Mouse (Mus musculus) midbrain, embryonic 15.5 days (tissue): Measurements from ENCODE around the gene Ptprg. TPM values are rescaled to one million over a fixed set of nuclear protein-coding genes. Genes with fewer than 3 reads are reported as not detected.

Source experiments
- ATAC-seq: fragments of 200-750 bp; cut with Nextera tagmentation; replicated peaks from 2 replicates; pipeline ENCODE4 v1.8.0; 2017; ENCODE audit warnings: moderate TSS enrichment
- H3K27ac ChIP-seq: fragments of 300-500 bp; sonication (generic); 2 replicates; pipeline ENCODE4 v1.5.1; 2015; ENCODE audit warnings: mild to moderate bottlenecking, inconsistent platforms
- H3K27me3 ChIP-seq: fragments of 300-500 bp; sonication (generic); replicated peaks from 2 replicates; pipeline ENCODE4 v1.6.1; 2015; ENCODE audit warnings: inconsistent platforms
- H3K36me3 ChIP-seq: fragments of 300-500 bp; sonication (generic); replicated peaks from 2 replicates; pipeline ENCODE4 v1.6.1; 2015; ENCODE audit warnings: inconsistent platforms
- H3K4me1 ChIP-seq: fragments of 300-500 bp; sonication (generic); 2 replicates; pipeline ENCODE4 v1.6.1; 2015; ENCODE audit warnings: inconsistent platforms
- H3K4me2 ChIP-seq: fragments of 300-500 bp; sonication (generic); 2 replicates; pipeline ENCODE4 v1.6.1; 2015; ENCODE audit warnings: inconsistent platforms, mild to moderate bottlenecking, moderate library complexity
- H3K4me3 ChIP-seq: fragments of 300-500 bp; sonication (generic); 2 replicates; pipeline ENCODE4 v1.5.1; 2015; ENCODE audit warnings: mild to moderate bottlenecking, inconsistent platforms
- H3K9ac ChIP-seq: fragments of 300-500 bp; sonication (generic); 2 replicates; pipeline ENCODE4 v1.6.1; 2015; ENCODE audit warnings: mild to moderate bottlenecking, inconsistent platforms
- H3K9me3 ChIP-seq: fragments of 300-500 bp; sonication (generic); 2 replicates; pipeline ENCODE4 v1.6.1; 2016; ENCODE audit warnings: inconsistent platforms
- WGBS: fragments of 180-500 bp; shearing (Covaris S2); methylation state at CpG from one replicate; pipeline ENCODE4 v1.1.7; 2015; ENCODE audit warnings: mixed read lengths; 5-methylcytosine and 5-hydroxymethylcytosine counted together
- polyA plus RNA-seq: library from polyadenylated mRNA; unstranded; fragments of >200 nt; fragmentation: Nextera tagmentation; extraction: Ambion mirVana; gene quantifications from 2 replicates; pipeline ENCODE4 v1.2.1, GENCODE M21; 2015

Ptprg gene
- 43.3 and 46.6 TPM in 2 replicates for polyA plus RNA-seq

- Histone ChIP-seq H3K9me3 (no peaks in the 10 kb centered on the region), H3K4me2 (peak within 1 kb of the TSS; percentile 66), H3K9ac (peak within 1 kb of the TSS; percentile 88), H3K4me3 (peak within 1 kb of the TSS; percentile 72), H3K27ac (peak within 1 kb of the TSS; percentile 94), H3K4me1 (peaks cover 20% of the 10 kb centered on the region), H3K27me3 (no peaks in the 10 kb centered on the region), H3K36me3 (no peaks in the 10 kb centered on the region)
- peak; percentile 88 for ATAC-seq
- WGBS = 1% methylated on average over 40 of the region's 40 CpGs
Measured at GRCm38 (mm10) chr14:11553273-11553665, at the start of gene Ptprg. Ptprg (plus strand) TSS chr14:11553532.

- WGBS = 61% methylated on average over 7 of the region's 7 CpGs
Measured at GRCm38 (mm10) chr14:11503803-11504365, 49.4 kb upstream of the Ptprg start.

DNA sequence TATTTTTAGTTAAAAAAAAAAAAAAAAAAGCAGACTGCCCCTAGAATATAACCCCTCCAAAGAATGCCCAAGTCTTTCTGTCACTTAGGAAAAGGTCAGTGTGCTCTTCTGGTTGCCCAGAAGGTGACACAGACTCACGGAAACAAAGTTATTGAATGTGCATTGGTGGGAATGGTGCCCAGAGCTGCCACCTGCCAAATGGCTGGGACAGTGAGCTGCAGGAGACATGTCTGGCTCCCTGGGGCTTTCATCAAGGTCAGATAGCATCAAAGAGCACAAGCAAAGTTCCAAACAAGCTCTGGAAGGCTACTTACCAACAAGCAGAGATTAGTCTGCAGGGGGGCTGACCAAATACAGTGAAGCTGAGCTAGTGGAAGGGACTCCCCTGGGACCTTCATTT lies 43.2 kb upstream of the Ptprg start:
- no peaks in the 10 kb centered on the region for H3K27me3 ChIP-seq
- no peak overlapping the region for H3K4me3 ChIP-seq
- H3K4me1 ChIP-seq = no peaks in the 10 kb centered on the region
- no peaks in the 10 kb centered on the region for H3K9me3 ChIP-seq
- H3K4me2 ChIP-seq = no peak overlapping the region
- H3K27ac ChIP-seq = no peak overlapping the region
- H3K36me3 ChIP-seq = no peaks in the 10 kb centered on the region
- no peak for ATAC-seq
- H3K9ac ChIP-seq = no peak overlapping the region
- 57% methylated on average over 1 of the region's 1 CpGs for WGBS

More at GRCm38 (mm10) chr14:11503803-11504365, 49.4 kb upstream of the Ptprg start:
- Histone ChIP-seq H3K4me3 (no peak overlapping the region), H3K9ac (no peak overlapping the region), H3K4me1 (no peaks in the 10 kb centered on the region), H3K27me3 (no peaks in the 10 kb centered on the region; the same call in 1 of the 2 replicates), H3K36me3 (no peaks in the 10 kb centered on the region), H3K4me2 (no peak overlapping the region), H3K27ac (no peak overlapping the region), H3K9me3 (no peaks in the 10 kb centered on the region)
- no peak for ATAC-seq

- Histone ChIP-seq H3K9ac (no peak overlapping the region), H3K4me2 (no peak overlapping the region), H3K9me3 (no peaks in the 10 kb centered on the region), H3K36me3 (no peaks in the 10 kb centered on the region), H3K27me3 (no peaks in the 10 kb centered on the region), H3K27ac (no peak overlapping the region), H3K4me1 (no peaks in the 10 kb centered on the region), H3K4me3 (no peak overlapping the region)
- ATAC-seq = no peak
- 92% methylated on average over 2 of the region's 2 CpGs for WGBS
Measured at GRCm38 (mm10) chr14:11519171-11519570, 34.2 kb upstream of the Ptprg start.

- no peaks in the 10 kb centered on the region for H3K27me3 ChIP-seq
- 92% methylated on average over 3 of the region's 3 CpGs for whole genome bisulfite sequencing
- no peak for ATAC-seq
Measured at GRCm38 (mm10) chr14:11523052-11523451, 30.3 kb upstream of the Ptprg start.

DNA sequence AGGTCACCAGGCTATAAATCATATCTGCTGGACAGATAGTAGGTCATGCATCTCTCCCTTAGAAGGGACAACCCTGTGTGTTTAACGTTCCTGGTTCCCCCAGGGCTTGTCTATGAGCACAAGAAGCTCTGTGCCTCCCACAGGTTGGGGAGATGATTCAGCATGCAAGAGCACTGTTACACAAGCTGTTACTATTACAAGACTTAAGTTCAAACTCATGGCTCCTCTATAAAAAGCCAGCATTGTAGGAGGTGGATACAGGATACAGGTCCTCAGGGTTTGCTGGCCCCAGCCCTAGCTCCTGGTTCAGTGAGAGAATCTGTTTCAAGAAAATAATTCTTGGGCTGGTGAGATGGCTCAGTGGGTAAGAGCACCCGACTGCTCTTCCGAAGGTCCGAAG lies 23.7 kb upstream of the Ptprg start:
- Histone ChIP-seq H3K27ac (no peak overlapping the region), H3K4me1 (peaks cover 13% of the 10 kb centered on the region), H3K27me3 (no peaks in the 10 kb centered on the region), H3K4me2 (no peak overlapping the region), H3K4me3 (no peak overlapping the region), H3K9me3 (no peaks in the 10 kb centered on the region), H3K9ac (no peak overlapping the region), H3K36me3 (no peaks in the 10 kb centered on the region)
- ATAC-seq = no peak
- 92% methylated on average over 4 of the region's 4 CpGs for WGBS

More at GRCm38 (mm10) chr14:11523052-11523451, 30.3 kb upstream of the Ptprg start:
- H3K9me3 ChIP-seq = no peaks in the 10 kb centered on the region
- no peaks in the 10 kb centered on the region for H3K4me1 ChIP-seq
- H3K4me2 ChIP-seq = no peak overlapping the region
- no peak overlapping the region for H3K4me3 ChIP-seq
- no peaks in the 10 kb centered on the region for H3K36me3 ChIP-seq
- H3K27ac ChIP-seq = no peak overlapping the region
- H3K9ac ChIP-seq = no peak overlapping the region

DNA sequence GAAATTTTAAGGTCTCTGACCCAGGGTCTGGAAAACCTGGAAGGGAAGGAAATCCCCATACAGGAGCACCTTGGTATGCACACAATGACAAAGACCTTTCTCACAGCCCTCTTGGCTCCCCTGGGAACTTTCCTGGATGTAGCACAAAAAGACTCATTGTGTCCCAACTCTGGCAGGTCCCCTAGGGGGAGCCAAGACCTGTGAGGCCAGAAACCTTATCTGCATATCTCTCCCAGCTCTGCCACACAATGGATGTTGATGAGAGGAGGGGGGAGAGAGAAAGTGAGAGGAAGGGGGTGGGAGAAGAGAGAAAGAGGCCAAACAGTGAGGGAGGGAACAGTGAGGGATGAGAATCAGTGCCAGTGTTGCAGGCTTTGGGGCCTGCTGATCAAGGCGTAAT lies 18.9 kb upstream of the Ptprg start:
- ATAC-seq = no peak
- WGBS = 14% methylated on average over 1 of the region's 1 CpGs
- no peaks in the 10 kb centered on the region for H3K36me3 ChIP-seq
- no peak overlapping the region for H3K9ac ChIP-seq
- no peaks in the 10 kb centered on the region for H3K9me3 ChIP-seq
- H3K4me1 ChIP-seq = peaks cover 16% of the 10 kb centered on the region
- H3K27ac ChIP-seq = no peak overlapping the region
- H3K27me3 ChIP-seq = no peaks in the 10 kb centered on the region
- no peak overlapping the region for H3K4me2 ChIP-seq
- no peak overlapping the region for H3K4me3 ChIP-seq

DNA sequence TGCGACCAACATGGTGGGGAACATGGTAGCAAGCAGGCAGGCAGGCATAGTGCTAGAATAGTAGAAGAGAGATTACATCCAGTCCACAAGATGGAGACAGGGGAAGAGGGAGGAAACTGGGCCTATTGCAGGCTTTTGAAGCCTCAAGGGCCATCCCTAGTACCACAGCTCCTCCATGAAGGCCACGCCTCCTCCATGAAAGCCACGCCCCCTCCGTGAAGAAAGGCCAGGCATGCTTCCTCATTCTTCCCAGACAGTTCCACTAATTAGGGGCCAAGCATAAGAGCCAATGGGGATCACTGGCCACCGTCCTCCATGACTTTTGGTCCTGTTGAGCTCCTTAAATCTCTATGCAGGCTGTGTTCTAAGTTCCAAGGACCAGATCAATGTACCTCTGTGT lies 17.2 kb upstream of the Ptprg start:
- Histone ChIP-seq H3K27me3 (no peaks in the 10 kb centered on the region), H3K27ac (no peak overlapping the region), H3K9ac (no peak overlapping the region), H3K4me1 (peaks cover 13% of the 10 kb centered on the region), H3K36me3 (no peaks in the 10 kb centered on the region), H3K4me3 (no peak overlapping the region), H3K9me3 (no peaks in the 10 kb centered on the region), H3K4me2 (no peak overlapping the region)
- ATAC-seq = no peak
- 84% methylated on average over 5 of the region's 5 CpGs for WGBS

DNA sequence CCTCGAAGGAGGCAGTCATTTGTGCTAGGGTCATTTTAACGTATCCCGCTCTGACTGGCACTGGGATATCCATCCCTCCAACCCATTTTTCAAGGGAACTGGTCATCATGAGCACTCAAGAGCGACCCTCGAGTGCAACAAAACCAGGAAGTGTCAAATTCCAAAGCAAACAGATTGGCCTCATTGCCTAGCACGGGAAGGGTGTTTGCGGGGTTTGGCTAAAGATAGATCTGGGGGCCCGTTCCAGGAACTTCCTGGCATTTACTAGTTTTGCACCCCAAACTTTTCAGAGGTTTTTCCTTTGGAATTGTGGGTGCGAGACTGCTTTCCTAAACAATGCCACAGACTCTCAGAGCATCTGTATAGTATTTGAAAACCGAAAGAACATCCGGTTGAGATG lies 1.4 kb upstream of the Ptprg start:
- H3K9me3 ChIP-seq = no peaks in the 10 kb centered on the region
- 0 out of 2 replicates have a peak overlapping the region, but pooled peaks have one; percentile 65 for H3K9ac ChIP-seq
- H3K4me2 ChIP-seq = peak overlapping the region; percentile 66
- no peak overlapping the region for H3K27ac ChIP-seq
- no peaks in the 10 kb centered on the region for H3K27me3 ChIP-seq
- H3K36me3 ChIP-seq = no peaks in the 10 kb centered on the region
- H3K4me1 ChIP-seq = peaks cover 10% of the 10 kb centered on the region; the same call in 1 of the 2 replicates
- H3K4me3 ChIP-seq = peak overlapping the region; percentile 72
- 32% methylated on average over 11 of the region's 11 CpGs for WGBS
- ATAC-seq = no peak

DNA sequence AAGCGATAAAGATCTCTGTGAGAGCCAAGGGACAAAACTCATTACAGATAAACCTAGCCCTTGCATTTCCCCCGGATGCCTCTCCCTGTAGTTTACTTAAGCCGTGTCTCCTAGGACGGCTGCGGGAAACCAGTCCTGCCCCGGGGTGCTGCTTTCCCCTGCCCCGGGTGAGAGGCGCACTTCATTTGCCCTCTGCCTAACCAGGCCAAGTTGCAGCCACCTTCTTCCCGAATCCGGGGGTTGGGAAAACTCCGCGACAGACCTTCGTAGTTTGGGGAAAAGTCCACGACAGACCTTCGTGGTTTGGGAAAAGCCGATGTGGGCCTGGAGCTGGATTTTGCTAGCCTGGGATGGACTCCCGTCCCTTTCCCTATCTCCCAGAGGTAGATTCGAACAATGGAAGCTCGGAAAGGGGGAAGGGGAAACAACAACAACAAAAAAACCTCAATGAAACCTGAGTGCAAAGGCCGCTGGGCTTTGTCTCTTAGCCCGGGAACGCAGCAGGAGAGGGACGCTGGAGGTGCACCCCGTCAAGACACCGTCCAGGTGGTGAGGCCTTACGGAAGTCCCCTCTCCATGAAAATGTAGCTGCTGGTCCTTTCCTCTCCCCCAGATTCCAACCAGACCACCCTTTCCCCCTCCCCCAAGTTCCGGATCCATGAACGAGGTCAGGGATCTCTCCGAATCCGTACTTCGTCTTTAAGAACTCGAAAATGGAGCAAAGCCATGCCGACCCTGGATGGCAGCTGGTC lies 635 bp upstream of the Ptprg start:
- Histone ChIP-seq H3K4me3 (peak overlapping the region; percentile 72), H3K27ac (peak overlapping the region; percentile 94), H3K4me1 (peaks cover 17% of the 10 kb centered on the region), H3K9ac (peak overlapping the region; percentile 65), H3K36me3 (no peaks in the 10 kb centered on the region), H3K27me3 (no peaks in the 10 kb centered on the region), H3K9me3 (no peaks in the 10 kb centered on the region), H3K4me2 (peak overlapping the region; percentile 66)
- ATAC-seq = peak; percentile 27; the same call in 1 of the 2 replicates
- 1% methylated on average over 33 of the region's 33 CpGs for WGBS

DNA sequence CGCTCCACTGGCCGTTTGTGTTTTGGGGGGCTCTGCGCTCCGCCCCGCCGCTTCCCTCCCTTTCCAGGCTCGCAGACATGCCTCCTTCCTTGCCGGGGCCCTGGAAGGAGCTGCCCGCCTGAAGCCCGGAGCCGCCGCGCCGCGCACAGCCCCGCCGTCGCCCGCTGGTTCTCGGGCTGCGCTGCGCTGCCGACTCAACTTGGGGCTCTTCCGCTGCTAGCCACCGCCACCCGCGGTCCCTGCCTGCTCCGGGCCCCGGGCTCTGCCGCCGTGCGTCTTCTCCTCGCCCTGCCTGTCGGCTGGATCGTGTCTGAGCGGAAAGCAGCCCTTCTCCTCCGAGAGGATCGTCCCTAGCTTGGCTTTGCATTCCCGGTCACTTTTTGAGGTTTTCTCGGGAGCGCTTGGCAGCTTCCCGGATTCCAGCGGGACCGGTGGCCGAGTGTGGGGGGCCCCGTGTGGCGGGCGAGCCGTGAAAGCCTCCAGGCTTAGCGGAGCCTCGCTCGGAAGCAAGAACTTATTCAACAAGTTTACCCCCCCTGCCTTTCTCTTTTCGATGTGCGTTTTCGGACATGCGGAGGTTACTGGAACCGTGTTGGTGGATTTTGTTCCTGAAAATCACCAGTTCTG lies 460 bp downstream of the Ptprg start:
- under 1% methylated on average over 56 of the region's 57 CpGs for WGBS
- Histone ChIP-seq H3K9ac (peak overlapping the region; percentile 88), H3K4me2 (peak overlapping the region; percentile 66), H3K27ac (peak overlapping the region; percentile 94), H3K27me3 (no peaks in the 10 kb centered on the region), H3K4me1 (peaks cover 20% of the 10 kb centered on the region), H3K9me3 (no peaks in the 10 kb centered on the region), H3K36me3 (no peaks in the 10 kb centered on the region), H3K4me3 (peak overlapping the region; percentile 72)
- peak; percentile 62 for ATAC-seq

GRCm38 (mm10) chr14:11554306-11555041 lies 1.1 kb downstream of the Ptprg start:
- no peaks in the 10 kb centered on the region for H3K9me3 ChIP-seq
- H3K36me3 ChIP-seq = no peaks in the 10 kb centered on the region
- peak; percentile 38 for ATAC-seq
- H3K4me3 ChIP-seq = peak overlapping the region; percentile 72
- H3K27me3 ChIP-seq = no peaks in the 10 kb centered on the region
- H3K9ac ChIP-seq = peak overlapping the region; percentile 88
- peak overlapping the region; percentile 66 for H3K4me2 ChIP-seq
- 1% methylated on average over 46 of the region's 46 CpGs for WGBS
- H3K27ac ChIP-seq = peak overlapping the region; percentile 94
- peaks cover 20% of the 10 kb centered on the region for H3K4me1 ChIP-seq
